Mouse (Mus musculus) thymus, adult 2 months (tissue): ENCODE measurements around the gene H2-Oa.

ENCODE experiments used
- CTCF ChIP-seq: fragments of 200-500 bp; IDR thresholded peaks from 2 replicates; pipeline ENCODE4 v1.5.1; 2012; ENCODE audit warnings: mild to moderate bottlenecking, control low read depth, low read length, moderate library complexity, borderline replicate concordance; ENCODE audit not compliant: control insufficient read depth, poor library complexity, insufficient read depth; ENCODE audit errors: extremely low read depth
- POLR2A ChIP-seq: fragments of 200-500 bp; IDR thresholded peaks from 2 replicates; pipeline ENCODE4 v1.6.1; 2012; ENCODE audit warnings: mild to moderate bottlenecking, low read length, control low read depth, moderate library complexity; ENCODE audit not compliant: control insufficient read depth, poor library complexity, insufficient read depth; ENCODE audit errors: extremely low read depth

- TF ChIP-seq POLR2A (no peak), CTCF (no peak)
These were observed 32.5 kb downstream of the H2-Oa start for GRCm38 (mm10) chr17:34124649-34125048.
